Mouse (Mus musculus) B cell, adult 2 months (primary cell): Measurements from ENCODE around the gene Htr6.

Experiments
- DNase-seq, 2 experiments: peaks; one replicate each; pipeline ENCODE4 v3.0.0; 2022

Htr6 gene

DNA sequence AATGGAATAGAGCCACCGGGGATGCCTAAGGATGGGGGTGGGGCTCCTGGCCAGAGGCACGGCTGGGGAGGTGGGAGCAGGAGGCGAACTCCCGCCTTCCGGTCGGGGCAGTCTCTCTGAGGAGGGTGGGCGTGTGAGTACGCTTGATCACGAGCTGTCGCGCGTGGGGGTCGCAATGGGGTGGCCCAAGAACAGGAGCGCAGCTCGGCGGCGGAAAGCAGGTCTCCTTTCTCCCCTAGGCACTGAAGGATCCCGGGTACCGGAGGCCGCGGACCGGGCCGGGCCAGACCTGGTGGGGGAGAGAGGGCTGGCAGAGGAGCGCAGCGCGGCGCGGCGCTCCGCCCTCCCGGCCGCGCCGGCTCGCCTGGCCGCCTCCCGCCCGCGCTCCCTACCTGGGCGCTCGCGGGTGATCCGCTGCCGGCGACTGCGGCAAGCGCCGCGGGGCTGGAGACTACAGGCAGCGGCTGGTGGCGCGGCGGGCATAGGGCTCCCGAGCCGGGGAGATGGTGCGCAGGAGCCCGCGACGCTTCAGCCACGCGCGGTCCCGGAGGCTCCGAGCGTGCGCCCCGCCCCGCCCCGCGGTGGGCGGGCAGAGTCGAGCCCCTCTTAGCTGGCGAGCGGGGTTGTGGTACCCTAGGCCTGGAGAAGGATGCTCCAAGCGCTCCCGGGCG, at the start of gene Htr6:
Gene Htr6 (minus strand): TSS at position 530 of the 671 bp plus-strand sequence.
- DNase-seq = no peak

GRCm38 (mm10) chr4:139124940-139125339, 49.6 kb upstream of the Htr6 start:
- no peak for DNase-seq

DNA sequence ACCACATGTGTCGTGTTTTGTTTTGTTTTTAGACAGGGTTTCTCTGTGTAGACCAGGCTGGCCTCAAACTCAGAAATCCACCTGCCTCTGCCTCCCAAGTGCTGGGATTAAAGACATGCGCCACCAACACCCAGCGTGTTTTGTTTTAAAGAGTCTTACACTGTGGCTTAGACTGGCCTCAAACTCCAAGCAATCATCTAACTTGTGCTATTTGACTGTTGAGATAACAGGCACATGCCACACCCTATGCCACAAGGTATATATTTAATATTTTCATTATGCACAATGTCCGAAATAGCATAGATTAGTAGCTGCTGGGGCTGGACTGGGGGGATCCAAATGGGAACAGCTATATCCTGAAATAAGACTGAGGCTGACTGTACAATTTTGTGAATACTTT, 47.2 kb upstream of the Htr6 start:
- DNase-seq = no peak

DNA sequence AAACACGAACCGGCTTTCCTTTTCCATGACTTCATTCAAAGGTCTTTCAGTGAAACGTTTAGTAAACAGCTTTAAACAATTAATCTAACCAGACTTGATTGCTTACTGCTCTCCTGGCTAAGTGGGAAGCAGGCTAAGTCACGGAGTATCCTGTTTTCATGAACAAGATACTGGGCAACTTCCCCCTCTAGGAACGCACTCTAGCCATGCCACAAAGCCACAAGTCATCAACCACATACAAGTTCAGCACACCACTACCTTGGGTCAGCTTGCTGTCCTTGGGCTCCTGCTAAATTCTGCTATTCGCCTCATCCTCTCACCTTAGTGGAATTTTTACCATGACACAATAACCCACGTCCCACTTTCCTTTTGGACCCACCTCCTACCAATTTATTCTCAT, 45.6 kb upstream of the Htr6 start:
- no peak for DNase-seq

GRCm38 (mm10) chr4:139120281-139120814, 45.0 kb upstream of the Htr6 start:
- DNase-seq = no peak

- DNase-seq = no peak
Observed at GRCm38 (mm10) chr4:139116356-139117063, 41.1 kb upstream of the Htr6 start.

DNA sequence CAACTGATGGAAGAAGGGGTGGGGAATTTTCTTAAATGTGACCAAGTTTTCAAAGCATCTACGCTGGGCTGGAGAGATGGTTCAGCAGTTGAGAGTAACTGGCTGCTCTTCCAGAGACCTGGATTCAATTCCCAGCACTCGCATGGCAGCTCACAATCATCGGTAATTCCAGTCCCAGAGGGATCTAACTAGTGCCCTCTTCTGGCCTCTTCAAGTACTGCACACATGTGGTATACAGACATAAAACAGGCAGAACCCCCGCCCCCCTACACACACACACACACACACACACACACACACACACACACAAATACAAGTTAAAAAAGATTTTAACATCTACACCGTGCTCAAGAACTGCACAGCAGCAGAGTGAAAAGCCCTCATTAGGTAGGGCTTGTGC, 40.4 kb upstream of the Htr6 start:
- peak; percentile 48 to 50 for DNase-seq

GRCm38 (mm10) chr4:139112482-139112881, 37.1 kb upstream of the Htr6 start:
- no peak for DNase-seq

GRCm38 (mm10) chr4:139111421-139111820, 36.1 kb upstream of the Htr6 start:
- no peak for DNase-seq

- no peak for DNase-seq
Observed at GRCm38 (mm10) chr4:139110858-139111257, 35.5 kb upstream of the Htr6 start.

GRCm38 (mm10) chr4:139105453-139105852, 30.1 kb upstream of the Htr6 start:
- DNase-seq = no peak

GRCm38 (mm10) chr4:139101546-139101945, 26.2 kb upstream of the Htr6 start:
- DNase-seq = no peak

DNA sequence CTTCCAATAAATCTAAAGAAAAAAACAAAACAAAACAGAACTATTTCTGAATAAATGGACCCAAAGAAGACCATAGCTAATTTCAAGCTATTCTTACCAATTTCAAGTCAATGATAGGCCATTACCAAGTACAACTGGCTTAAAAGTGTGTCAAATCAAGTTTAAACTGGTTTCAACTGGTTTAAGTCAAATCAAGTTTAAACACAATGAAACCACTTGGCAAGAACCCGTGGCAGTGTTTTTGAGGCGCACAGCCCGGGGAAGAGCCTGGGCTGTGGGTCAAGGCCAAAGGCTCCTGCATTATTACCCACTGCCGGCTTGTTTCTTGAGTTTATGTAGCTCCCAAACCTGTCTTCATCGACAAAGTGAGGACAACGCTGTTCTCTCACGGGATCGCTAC, 25.0 kb upstream of the Htr6 start:
- no peak for DNase-seq

- DNase-seq = no peak
Observed at GRCm38 (mm10) chr4:139096201-139096600, 20.8 kb upstream of the Htr6 start.

DNA sequence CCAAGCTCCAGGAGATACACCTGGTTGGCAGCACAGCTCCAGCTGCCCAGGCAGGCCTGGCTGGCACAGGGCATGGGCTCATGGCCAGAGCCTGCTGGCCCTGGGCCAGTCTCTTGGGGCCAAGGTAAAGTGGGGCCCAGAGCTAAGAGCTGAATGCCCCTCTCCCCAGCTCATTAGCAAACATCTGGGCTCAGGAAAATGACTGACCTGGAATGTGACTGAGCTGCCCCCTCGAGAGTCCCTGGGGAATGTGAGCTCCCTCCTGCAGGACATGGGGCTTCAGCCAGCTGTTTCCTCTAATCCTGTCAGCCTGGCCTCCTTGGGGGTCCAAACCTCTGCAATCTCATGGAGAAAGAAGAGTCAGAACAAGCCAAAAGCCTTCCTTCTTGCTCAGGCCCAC, 20.0 kb upstream of the Htr6 start:
- no peak for DNase-seq

- DNase-seq = no peak
Observed at GRCm38 (mm10) chr4:139093196-139093530, 17.8 kb upstream of the Htr6 start.

DNA sequence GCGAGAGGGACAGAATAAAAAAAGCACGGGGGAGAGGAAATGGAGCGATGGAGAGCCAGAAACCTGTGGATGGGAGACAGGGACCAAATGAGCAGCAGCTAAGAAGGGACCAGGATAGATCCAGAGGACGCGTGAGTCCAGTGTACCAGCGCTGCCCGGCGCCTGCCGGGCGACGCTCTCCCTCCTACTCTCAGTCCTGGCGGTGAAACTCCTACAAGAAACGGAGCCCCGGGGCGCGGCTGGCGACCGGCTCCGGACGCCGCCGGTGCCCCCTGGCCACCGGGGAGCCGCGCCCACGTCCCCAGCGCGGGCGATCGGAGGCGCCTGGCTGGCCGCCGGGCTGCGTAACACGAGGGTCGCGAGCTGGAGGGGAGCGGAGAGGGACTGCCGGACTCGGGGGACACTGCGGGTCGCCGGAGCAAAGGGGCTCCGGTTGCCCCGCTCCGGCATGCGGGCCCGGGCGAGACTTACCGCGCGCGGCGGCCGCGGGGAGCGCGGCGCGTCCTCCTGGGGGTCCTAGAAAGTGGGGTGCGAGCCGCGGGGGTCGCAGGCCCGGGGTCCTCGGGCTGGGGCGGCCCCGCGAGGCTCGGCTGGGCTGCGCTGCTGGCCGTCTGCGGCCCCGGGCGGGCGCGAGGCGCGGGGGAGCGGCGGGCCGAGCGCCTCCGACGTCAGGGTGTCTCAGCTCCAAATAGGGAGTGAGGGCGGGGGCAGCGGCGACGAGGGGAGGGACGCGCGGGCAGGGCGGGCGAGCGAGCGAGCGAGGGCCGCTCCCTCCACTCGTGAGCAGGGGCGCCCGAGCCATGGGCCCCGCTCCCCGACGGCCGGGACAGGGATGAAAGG, 17.2 kb upstream of the Htr6 start, which contains the start of gene Nbl1:
Gene Nbl1 (minus strand): TSS at position 638 of the 840 bp plus-strand sequence.
- DNase-seq = no peak

DNA sequence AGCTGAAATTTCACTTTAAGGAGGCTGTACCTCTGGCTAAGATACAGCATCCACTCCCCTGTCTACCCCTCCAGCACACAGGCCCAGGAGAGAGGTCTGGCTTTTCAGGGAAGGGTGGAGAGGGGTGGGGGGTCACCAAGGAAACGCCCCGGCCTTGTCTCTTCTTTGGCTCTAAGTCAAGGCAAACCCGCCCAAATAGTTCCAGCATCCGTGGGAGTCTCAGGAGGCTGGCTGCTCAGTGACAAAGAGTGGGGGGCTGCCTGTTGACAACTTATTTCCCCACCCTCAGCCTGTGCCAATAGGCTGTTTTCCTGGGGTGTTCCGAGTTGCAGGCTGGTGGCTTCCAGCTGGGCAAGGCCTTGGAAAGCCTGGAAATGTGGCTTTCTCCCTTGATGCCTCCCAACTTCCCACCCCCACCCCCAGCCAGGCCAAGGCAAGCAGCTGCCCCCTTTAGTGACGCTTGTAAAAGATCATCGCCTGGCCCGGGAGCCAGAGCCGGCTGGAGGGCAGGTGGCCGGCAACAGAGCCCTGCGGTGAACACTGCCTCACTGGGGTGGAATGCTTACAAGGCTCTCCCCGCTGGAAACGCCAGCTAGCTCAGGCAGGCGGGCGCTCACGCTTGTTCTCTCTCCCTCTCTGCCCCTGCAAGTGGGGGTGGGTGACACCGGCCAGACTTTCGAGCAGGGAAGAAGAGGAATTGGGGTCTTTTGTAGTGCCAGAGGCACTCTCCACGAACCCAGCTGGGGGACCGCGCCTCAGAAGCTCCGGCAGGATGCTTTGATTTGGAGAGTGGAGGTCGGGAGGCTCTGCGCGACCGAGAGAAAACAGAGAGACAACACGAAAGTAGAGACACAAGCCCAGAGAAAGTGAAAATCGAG, 16.3 kb upstream of the Htr6 start:
- DNase-seq = peak in 1 of 2 experiments; percentile 28

GRCm38 (mm10) chr4:139091066-139091465, 15.7 kb upstream of the Htr6 start:
- DNase-seq = no peak

DNA sequence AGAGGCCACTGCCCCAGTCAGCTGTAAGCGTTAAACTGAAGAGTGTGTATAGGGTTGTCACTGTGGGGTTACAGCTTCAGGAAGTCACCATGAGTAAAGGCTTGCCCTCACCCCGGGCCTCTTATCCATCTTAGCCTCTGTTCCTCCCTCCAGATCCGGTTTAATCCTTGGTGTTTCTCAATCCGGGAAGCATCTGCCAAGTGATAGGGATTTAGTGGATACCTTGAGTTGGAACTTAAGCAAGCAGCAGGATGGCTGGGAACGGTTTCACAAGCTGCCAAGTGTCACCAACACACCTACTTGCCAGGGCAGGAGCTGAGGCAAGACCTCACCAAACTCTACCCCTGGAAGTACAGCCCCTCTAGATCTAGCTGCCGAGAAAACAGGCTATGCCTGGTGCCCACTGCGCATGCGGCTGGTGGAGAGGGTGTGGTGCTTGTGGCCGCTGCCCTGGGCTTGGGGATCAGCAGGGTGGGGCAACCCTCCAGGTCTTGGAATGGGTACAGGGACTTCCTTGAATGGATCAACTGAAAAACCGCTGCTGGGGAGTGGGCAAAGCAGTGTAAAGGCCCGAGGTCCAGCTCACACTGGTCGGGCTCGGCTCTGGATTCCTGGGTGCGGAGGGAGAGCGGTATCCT, 15.1 kb upstream of the Htr6 start:
- DNase-seq = no peak

GRCm38 (mm10) chr4:139088982-139089671, 13.8 kb upstream of the Htr6 start:
- no peak for DNase-seq
